Mouse (Mus musculus) cerebellum, adult 11 months (tissue): Measurements from ENCODE around the gene Fbxo21.
A peak's percentile ranks its signal among the peaks of the same experiment; 100 is the strongest.

ENCODE experiments used
- DNase-seq: peaks from one replicate; pipeline ENCODE4 v3.0.0; 2022

Gene Fbxo21

GRCm38 (mm10) chr5:117976657-117977500, at the start of gene Fbxo21:
Gene Fbxo21 (plus strand): TSS chr5:117976730.
- peak; percentile 98 for DNase-seq

GRCm38 (mm10) chr5:117928553-117928952, 48.0 kb upstream of the Fbxo21 start:
- no peak for DNase-seq

- DNase-seq, result no peak
Observed at GRCm38 (mm10) chr5:117932222-117932621, 44.3 kb upstream of the Fbxo21 start.

DNA sequence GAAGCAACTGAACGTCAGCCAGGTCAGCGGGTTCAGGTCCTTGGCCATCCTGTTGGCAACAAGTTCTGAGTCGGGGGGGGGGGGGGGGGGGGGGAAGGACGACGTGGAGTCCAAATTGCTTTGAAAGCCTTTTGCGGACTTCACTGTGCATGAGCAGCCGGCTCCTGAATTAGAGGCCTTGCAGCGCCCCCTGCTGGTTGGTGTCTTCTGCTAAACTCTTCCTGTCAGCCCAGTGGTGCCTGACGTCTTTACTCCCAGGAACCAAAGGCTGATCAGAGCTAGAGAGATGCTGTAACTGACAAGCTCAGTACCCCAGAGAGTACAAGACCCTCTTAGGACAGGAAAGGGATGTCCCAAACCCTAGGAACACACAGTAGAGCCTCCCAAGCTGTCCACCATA, 43.7 kb upstream of the Fbxo21 start:
- peak; percentile 87 for DNase-seq

DNA sequence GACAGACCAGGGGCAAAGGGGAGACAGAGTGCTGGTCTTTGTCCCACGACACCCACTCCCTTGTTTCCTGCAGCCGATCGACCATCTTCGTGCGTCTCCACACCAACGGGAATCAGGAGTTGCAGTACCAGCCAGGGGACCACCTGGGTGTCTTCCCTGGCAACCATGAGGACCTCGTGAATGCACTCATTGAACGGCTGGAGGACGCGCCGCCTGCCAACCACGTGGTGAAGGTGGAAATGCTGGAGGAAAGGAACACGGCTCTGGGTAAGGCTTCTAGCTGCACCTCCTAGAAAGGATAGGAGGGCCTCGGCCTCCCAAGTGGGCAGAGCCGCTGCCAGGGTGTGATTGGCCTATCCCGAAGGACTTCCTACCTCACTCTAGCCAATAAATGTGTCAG, 40.2 kb upstream of the Fbxo21 start:
- DNase-seq, result no peak

GRCm38 (mm10) chr5:117937186-117937585, 39.3 kb upstream of the Fbxo21 start:
- peak; percentile 60 for DNase-seq

GRCm38 (mm10) chr5:117938182-117938581, 38.3 kb upstream of the Fbxo21 start:
- DNase-seq, result no peak

DNA sequence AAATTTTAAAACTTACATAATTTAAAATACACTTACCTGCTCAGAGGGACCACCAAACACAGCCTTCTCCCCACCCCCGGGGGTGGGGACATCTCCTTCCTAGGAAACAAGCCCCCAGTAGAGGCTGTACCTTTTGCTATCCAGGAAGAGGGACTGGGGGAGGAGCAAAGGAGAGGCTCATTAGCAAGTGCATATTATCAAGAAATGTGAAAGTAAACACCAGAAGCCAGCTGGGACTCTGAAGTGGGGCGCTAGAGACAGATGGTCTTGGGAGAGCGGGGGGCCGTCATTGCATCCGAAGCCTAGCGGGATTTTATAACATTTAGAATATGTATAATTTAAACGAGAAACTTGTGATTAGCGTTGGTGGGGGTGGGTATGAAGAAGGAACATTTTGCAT, 37.1 kb upstream of the Fbxo21 start:
- DNase-seq, result no peak

DNA sequence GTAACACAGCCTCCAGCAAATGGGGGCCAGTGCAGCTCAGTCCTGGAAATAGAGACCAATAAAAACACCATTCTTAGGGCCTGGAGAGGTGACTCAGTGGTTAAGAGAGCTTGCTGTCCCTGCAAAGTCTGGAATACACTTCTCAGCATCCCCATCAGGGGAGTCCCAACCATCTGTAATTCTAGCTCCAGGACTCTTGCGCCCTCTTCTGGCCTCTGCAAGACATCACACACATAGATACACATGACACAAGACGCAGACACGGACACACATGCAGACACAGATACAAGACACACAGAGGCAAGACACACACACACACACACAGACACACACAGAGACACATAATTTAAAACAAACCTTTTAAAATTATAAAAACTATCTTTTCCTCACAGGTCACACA, 35.0 kb upstream of the Fbxo21 start:
- DNase-seq, result no peak

- peak; percentile 65 for DNase-seq
Observed at GRCm38 (mm10) chr5:117946605-117947004, 29.9 kb upstream of the Fbxo21 start.

- DNase-seq, result no peak
Observed at GRCm38 (mm10) chr5:117949393-117949792, 27.1 kb upstream of the Fbxo21 start.

GRCm38 (mm10) chr5:117953893-117954292, 22.6 kb upstream of the Fbxo21 start:
- DNase-seq, result no peak

GRCm38 (mm10) chr5:117954429-117954828, 22.1 kb upstream of the Fbxo21 start:
- DNase-seq, result no peak

- peak; percentile 66 for DNase-seq
Observed at GRCm38 (mm10) chr5:117955675-117956420, 20.7 kb upstream of the Fbxo21 start.

- DNase-seq, result no peak
Observed at GRCm38 (mm10) chr5:117964750-117965149, 11.8 kb upstream of the Fbxo21 start.

DNA sequence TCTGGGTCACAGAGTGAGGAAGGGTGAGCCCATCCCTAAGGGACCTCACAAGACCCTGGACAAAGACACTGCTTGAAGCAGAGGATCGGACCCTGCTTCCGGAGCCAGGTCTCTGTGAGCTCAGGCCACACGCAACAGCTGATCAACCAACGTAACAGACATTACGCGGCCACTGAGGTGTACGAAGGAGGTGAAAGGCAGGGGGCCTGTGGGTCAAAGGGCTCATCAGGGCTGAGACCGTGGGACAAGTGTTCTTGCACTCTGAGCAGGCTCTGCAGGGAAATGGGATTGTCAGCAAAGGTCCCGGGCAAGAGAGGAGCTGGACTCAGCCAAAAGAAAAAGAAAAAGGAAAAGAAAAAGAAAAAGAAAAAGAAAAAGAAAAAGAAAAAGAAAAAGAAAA, 9.6 kb upstream of the Fbxo21 start:
- DNase-seq, result no peak

- DNase-seq, result no peak
Observed at GRCm38 (mm10) chr5:117967659-117968069, 8.9 kb upstream of the Fbxo21 start.

- DNase-seq, result peak; percentile 65
Observed at GRCm38 (mm10) chr5:117969681-117970427, 6.7 kb upstream of the Fbxo21 start.

- DNase-seq, result peak; percentile 57
Observed at GRCm38 (mm10) chr5:117976263-117976656, 270 bp upstream of the Fbxo21 start.

DNA sequence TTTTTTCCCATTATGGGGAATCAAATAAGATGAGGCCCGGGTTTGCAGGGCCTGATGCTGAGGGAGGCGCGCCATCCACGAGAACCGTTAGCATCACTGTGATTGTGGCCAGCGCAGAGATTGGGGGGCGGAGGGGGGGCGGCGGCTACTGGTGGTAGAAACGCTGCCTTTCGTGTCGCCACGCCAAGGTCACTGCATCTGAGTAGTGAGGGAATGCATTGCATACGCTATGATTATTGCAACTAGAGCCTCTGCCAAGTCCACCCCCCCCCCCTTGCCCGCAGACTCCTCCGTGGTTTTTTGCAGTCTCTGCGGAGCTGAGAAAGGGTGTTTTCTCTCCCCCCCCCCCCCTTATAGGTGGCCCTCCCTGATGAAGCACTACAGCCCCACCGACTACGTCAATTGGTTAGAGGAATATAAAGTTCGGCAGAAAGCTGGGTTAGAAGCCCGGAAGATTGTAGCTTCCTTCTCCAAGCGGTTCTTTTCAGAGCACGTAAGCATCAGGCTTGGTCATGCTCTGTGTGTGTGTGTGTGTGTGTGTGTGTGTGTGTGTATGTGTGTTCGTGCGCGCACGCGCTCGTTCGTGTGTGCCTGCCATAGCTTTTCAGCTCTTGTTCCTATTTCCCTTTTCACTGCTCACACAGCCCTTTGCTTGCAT, 1.1 kb downstream of the Fbxo21 start:
- no peak for DNase-seq

DNA sequence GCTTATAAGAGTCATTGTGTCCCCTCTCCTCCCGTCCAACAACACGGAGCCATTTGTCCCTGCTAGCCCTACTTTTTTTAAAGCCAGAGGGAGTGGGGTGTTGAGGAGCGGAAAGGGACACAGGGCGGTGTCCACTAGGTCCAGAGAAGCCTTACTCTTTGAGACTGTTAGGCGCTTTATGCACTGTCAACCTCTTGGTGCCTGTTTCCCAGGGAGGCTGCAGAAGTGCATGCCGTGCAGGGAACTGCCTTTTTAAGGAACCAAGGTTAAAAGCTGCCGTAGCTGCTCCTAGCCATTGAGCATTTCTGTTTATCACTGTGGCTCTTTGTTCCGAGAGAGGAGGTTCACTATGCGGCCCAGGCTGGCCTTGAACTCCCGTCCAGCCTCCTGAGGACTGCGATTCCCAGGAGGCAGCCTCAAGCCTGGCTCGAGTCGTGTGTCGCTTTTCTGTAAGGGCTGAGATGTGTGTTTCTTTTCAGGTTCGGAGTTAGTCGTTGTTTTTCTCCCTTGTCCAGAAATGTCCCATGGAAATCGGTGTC, 1.7 kb downstream of the Fbxo21 start:
- no peak for DNase-seq

- DNase-seq, result no peak
Observed at GRCm38 (mm10) chr5:117979082-117979481, 2.6 kb downstream of the Fbxo21 start.

DNA sequence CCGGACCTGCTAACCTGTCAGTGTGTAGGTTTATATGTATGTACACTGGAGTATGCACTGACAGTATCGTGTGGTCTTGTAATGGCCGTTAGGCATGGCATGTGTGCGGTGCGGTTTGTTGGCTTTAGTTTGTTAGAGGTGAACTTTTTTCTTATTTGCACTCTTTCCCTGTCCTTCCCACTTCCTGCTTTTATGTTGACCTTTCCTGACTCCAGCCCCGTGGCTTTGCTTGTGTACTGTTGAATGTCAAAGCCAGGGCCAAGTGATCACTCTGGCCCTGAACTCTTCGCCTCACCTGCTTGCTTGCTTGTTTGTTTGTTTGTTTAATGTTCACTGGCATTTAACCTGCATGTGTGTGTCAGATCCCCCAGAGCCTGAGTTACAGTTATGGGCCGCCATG, 4.4 kb downstream of the Fbxo21 start:
- DNase-seq, result no peak
